Mouse (Mus musculus) liver, embryonic 11.5 days (tissue): ENCODE measurements around the gene Vcan. TPM values are rescaled to one million over a fixed set of nuclear protein-coding genes. Genes with fewer than 3 reads are reported as not detected.

Source experiments
- ATAC-seq: fragments of 200-750 bp; cut with Nextera tagmentation; replicated peaks from 2 replicates; pipeline ENCODE4 v1.8.0; 2017; ENCODE audit warnings: moderate number of reproducible peaks, mild to moderate bottlenecking, moderate TSS enrichment, moderate library complexity; ENCODE audit not compliant: low FRiP score
- DNase-seq: peaks from one replicate; pipeline ENCODE4 v3.0.0-alpha.2; 2017; ENCODE audit warnings: low spot score
- H3K27ac ChIP-seq: fragments of 300-500 bp; sonication (generic); 2 replicates; pipeline ENCODE4 v1.5.1; 2014; ENCODE audit warnings: mild to moderate bottlenecking, low read depth, low read length, control low read depth
- H3K27me3 ChIP-seq: fragments of 300-500 bp; sonication (generic); replicated peaks from 2 replicates; pipeline ENCODE4 v1.6.1; 2014; ENCODE audit warnings: low read length, mixed read lengths; ENCODE audit not compliant: control insufficient read depth, insufficient read depth
- H3K36me3 ChIP-seq: fragments of 300-500 bp; sonication (generic); 2 replicates; pipeline ENCODE4 v1.6.1; 2014; ENCODE audit warnings: mild to moderate bottlenecking, low read length, moderate library complexity, mixed read lengths; ENCODE audit not compliant: control insufficient read depth, insufficient read depth
- H3K4me1 ChIP-seq: fragments of 300-500 bp; sonication (generic); replicated peaks from 2 replicates; pipeline ENCODE4 v1.6.1; 2014; ENCODE audit warnings: low read length, mixed read lengths; ENCODE audit not compliant: control insufficient read depth, insufficient read depth
- H3K4me2 ChIP-seq: fragments of 300-500 bp; sonication (generic); 2 replicates; pipeline ENCODE4 v1.6.1; 2014; ENCODE audit warnings: mild to moderate bottlenecking, control low read depth, moderate library complexity
- H3K4me3 ChIP-seq: fragments of 300-500 bp; sonication (generic); 2 replicates; pipeline ENCODE4 v1.5.1; 2014; ENCODE audit warnings: low read depth, low read length, control low read depth
- H3K9ac ChIP-seq: fragments of 300-500 bp; sonication (generic); 2 replicates; pipeline ENCODE4 v1.6.1; 2014; ENCODE audit warnings: low read depth, low read length, control low read depth
- H3K9me3 ChIP-seq: fragments of 300-500 bp; sonication (generic); 2 replicates; pipeline ENCODE4 v1.6.1; 2016; ENCODE audit warnings: low read length, inconsistent platforms, mixed read lengths; ENCODE audit not compliant: control insufficient read depth
- WGBS: fragments of 180-500 bp; shearing (Covaris S2); extraction: QIAGEN DNeasy Blood & Tissue Kit; methylation state at CpG from one replicate; pipeline ENCODE4 v1.1.7; 2014; 5-methylcytosine and 5-hydroxymethylcytosine counted together
- polyA plus RNA-seq: library from polyadenylated mRNA; unstranded; fragments of >200 nt; fragmentation: Nextera tagmentation; extraction: Ambion mirVana; gene quantifications from 2 replicates; pipeline ENCODE4 v1.2.1, GENCODE M21; 2014

Gene Vcan
- polyA plus RNA-seq, 1 experiment from 2014 or later: 18.2 TPM

- Histone ChIP-seq H3K27ac (no peak overlapping the region), H3K27me3 (no peaks in the 10 kb centered on the region), H3K36me3 (no peaks in the 10 kb centered on the region), H3K4me3 (no peak overlapping the region), H3K9me3 (no peaks in the 10 kb centered on the region), H3K4me2 (no peak overlapping the region), H3K4me1 (no peaks in the 10 kb centered on the region), H3K9ac (no peak overlapping the region)
- WGBS: 76% methylated on average over 2 of the region's 2 CpGs
- DNase-seq (no peak), ATAC-seq (no peak)
These were observed 80.6 kb downstream of the Vcan start for GRCm38 (mm10) chr13:89661688-89662087.

GRCm38 (mm10) chr13:89657046-89657445, 85.3 kb downstream of the Vcan start:
- no peaks in the 10 kb centered on the region for H3K4me1 ChIP-seq
- H3K4me3 ChIP-seq: no peak overlapping the region
- H3K27ac ChIP-seq: no peak overlapping the region
- DNase-seq: no peak
- ATAC-seq: no peak
- no peak overlapping the region for H3K4me2 ChIP-seq
- 95% methylated on average over 11 of the region's 11 CpGs for WGBS
- no peaks in the 10 kb centered on the region for H3K27me3 ChIP-seq
- H3K9ac ChIP-seq: no peak overlapping the region
- no peaks in the 10 kb centered on the region for H3K36me3 ChIP-seq
- no peaks in the 10 kb centered on the region for H3K9me3 ChIP-seq

GRCm38 (mm10) chr13:89653279-89653678, 89.0 kb downstream of the Vcan start:
- WGBS: 65% methylated on average over 2 of the region's 2 CpGs

GRCm38 (mm10) chr13:89652773-89653172, 89.5 kb downstream of the Vcan start:
- no peaks in the 10 kb centered on the region for H3K36me3 ChIP-seq
- ATAC-seq: no peak
- H3K4me2 ChIP-seq: no peak overlapping the region
- no peak overlapping the region for H3K4me3 ChIP-seq
- DNase-seq: no peak
- H3K27ac ChIP-seq: no peak overlapping the region
- no peak overlapping the region for H3K9ac ChIP-seq
- no peaks in the 10 kb centered on the region for H3K4me1 ChIP-seq
- H3K27me3 ChIP-seq: no peaks in the 10 kb centered on the region
- 60% methylated on average over 1 of the region's 1 CpGs for WGBS
- H3K9me3 ChIP-seq: no peaks in the 10 kb centered on the region

More at GRCm38 (mm10) chr13:89653279-89653678, 89.0 kb downstream of the Vcan start:
- Histone ChIP-seq H3K36me3 (no peaks in the 10 kb centered on the region), H3K4me1 (no peaks in the 10 kb centered on the region), H3K4me2 (no peak overlapping the region), H3K4me3 (no peak overlapping the region), H3K9ac (no peak overlapping the region), H3K9me3 (no peaks in the 10 kb centered on the region), H3K27me3 (no peaks in the 10 kb centered on the region), H3K27ac (no peak overlapping the region)
- DNase-seq (no peak), ATAC-seq (no peak)

DNA sequence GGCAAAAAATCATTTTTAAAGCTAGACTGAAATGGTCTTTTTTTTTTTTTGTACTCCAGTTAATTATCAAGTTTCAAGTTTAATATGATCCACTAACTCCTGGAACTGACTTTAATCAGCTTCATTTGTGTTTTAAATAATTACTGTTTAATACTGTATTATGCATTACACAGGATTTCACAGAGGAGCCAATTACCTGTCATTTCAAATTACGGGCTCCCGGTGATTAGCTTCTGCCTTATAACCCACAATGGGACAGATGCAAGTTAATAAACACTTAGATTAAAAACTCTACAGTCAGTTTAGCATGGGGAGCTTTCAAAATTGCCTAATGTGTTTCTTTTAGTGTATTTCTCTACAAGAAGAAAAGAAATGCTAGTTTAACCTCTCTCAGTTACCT, 96.7 kb downstream of the Vcan start:
- DNase-seq (no peak), ATAC-seq (no peak)
- Histone ChIP-seq H3K36me3 (no peaks in the 10 kb centered on the region), H3K4me2 (no peak overlapping the region), H3K27me3 (no peaks in the 10 kb centered on the region), H3K9ac (no peak overlapping the region), H3K4me3 (no peak overlapping the region), H3K4me1 (no peaks in the 10 kb centered on the region), H3K9me3 (no peaks in the 10 kb centered on the region), H3K27ac (no peak overlapping the region)
- WGBS: 93% methylated on average over 2 of the region's 2 CpGs

GRCm38 (mm10) chr13:89637012-89637411, 105.3 kb downstream of the Vcan start:
- DNase-seq (no peak), ATAC-seq (no peak)
- WGBS: 75% methylated on average over 3 of the region's 3 CpGs
- Histone ChIP-seq H3K4me1 (no peaks in the 10 kb centered on the region), H3K9me3 (no peaks in the 10 kb centered on the region), H3K9ac (no peak overlapping the region), H3K4me2 (no peak overlapping the region), H3K4me3 (no peak overlapping the region), H3K27ac (no peak overlapping the region), H3K27me3 (no peaks in the 10 kb centered on the region), H3K36me3 (no peaks in the 10 kb centered on the region)

DNA sequence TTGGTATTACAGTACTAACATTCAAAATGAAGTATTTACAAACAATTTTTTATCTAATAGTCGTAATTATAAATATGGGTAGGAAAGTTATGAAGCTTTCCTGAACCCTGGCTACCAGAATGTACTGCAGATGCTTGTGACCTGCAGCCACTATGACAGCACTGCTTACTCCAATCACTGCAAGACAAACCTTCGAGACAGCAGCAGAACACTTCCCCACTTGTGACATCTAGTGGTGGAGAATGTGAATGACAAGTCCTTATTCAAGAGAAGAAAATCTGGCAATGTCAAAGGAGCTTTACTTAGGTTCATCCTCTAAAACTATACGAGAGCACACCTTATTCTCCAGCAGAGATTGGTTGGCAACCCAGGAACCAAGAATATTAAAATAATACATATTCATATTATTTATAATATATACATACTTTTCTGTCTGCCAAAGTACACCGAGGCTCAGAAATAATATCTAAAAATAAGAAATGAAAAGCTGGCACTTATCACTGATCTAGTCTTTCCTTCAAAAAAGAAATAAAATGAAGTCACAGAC, 108.1 kb downstream of the Vcan start:
- no peak for DNase-seq
- Histone ChIP-seq H3K27me3 (no peaks in the 10 kb centered on the region), H3K4me2 (no peak overlapping the region), H3K36me3 (no peaks in the 10 kb centered on the region), H3K9ac (no peak overlapping the region), H3K4me3 (no peak overlapping the region), H3K27ac (no peak overlapping the region), H3K4me1 (no peaks in the 10 kb centered on the region), H3K9me3 (no peaks in the 10 kb centered on the region)
- WGBS: 30% methylated on average over 4 of the region's 4 CpGs
- ATAC-seq: no peak

- no peak overlapping the region for H3K27ac ChIP-seq
- H3K9me3 ChIP-seq: no peaks in the 10 kb centered on the region
- 74% methylated on average over 3 of the region's 3 CpGs for WGBS
- no peak for ATAC-seq
- H3K9ac ChIP-seq: no peak overlapping the region
- no peak for DNase-seq
- H3K4me2 ChIP-seq: no peak overlapping the region
- H3K27me3 ChIP-seq: no peaks in the 10 kb centered on the region
- H3K36me3 ChIP-seq: no peaks in the 10 kb centered on the region
- no peak overlapping the region for H3K4me3 ChIP-seq
- H3K4me1 ChIP-seq: no peaks in the 10 kb centered on the region
These were observed 123.2 kb downstream of the Vcan start for GRCm38 (mm10) chr13:89619064-89619463.

- no peak for ATAC-seq
These were observed 134.9 kb downstream of the Vcan start for GRCm38 (mm10) chr13:89607399-89607798.

More at GRCm38 (mm10) chr13:89607399-89607798, 134.9 kb downstream of the Vcan start:
- Histone ChIP-seq H3K4me2 (no peak overlapping the region), H3K4me3 (no peak overlapping the region), H3K9ac (no peak overlapping the region), H3K9me3 (no peaks in the 10 kb centered on the region), H3K27me3 (no peaks in the 10 kb centered on the region), H3K27ac (no peak overlapping the region), H3K4me1 (no peaks in the 10 kb centered on the region), H3K36me3 (no peaks in the 10 kb centered on the region)
- DNase-seq: no peak
- WGBS: 83% methylated on average over 3 of the region's 3 CpGs
